Mouse (Mus musculus): ENCODE measurements around the gene Tcirg1.

The Tcirg1 gene

DNA sequence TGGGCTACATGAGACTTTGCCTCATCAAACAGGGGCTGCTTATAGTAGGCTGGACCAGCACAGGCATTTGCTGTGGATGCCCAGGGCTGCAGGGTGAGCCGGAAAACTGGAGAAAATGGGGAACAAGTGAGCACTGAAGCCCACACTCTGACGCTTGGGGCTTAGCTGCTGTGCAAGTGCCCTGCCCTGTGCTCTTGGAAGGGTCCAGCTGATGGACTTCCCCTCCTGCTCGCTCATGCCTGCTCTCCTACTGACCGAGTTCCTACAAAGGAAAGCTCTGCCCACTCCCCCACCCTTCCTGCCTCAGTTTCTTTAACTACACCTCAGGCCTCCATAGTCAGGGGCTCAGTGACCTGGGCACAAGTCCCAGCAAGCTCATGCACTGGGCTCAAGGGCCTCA is 21.1 kb upstream of the Tcirg1 start:
- DNase-seq (ENCODE audit: inconsistent ontology term): no peak

DNA sequence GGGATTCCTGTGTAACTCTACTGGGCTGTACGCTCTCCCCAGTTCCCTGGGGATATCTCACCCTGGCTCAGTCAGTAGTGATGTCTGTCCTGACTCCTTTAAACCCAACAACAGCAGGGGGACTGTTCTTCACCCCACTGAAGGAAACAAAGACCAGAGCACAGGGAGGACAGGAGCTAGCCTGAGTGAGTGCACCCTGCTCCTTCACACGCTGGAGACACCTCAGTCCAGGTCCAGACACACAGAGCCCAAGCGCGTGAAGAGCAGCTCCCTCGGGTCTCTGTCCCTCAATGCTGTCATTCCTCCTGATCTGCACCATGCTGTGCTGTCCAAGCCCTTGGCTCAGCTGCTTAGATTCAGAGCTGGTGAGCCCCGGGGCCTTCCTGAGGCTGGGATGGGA is 19.8 kb upstream of the Tcirg1 start:
- no peak for DNase-seq (ENCODE audit: inconsistent ontology term)

DNA sequence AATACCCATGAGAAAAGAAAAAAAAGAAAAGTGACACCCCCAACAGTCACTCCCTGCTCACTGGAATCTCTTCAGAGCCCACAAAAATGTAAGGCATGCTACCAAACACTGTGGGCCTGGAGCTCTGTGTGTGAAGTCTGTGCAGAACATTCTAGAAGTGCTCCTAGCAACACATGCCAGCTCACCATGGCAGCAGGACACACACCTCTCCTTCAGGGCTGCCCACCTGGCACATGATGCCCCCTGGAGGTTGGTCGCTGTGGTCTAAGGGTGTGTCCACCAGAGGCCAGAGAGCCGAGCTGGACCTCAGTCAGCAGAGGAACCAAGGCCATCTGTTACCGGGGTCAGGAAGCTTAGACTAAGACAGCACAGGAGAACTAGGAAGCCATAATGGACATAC is 19.3 kb upstream of the Tcirg1 start:
- peak; percentile 90 for DNase-seq (ENCODE audit: inconsistent ontology term)

DNA sequence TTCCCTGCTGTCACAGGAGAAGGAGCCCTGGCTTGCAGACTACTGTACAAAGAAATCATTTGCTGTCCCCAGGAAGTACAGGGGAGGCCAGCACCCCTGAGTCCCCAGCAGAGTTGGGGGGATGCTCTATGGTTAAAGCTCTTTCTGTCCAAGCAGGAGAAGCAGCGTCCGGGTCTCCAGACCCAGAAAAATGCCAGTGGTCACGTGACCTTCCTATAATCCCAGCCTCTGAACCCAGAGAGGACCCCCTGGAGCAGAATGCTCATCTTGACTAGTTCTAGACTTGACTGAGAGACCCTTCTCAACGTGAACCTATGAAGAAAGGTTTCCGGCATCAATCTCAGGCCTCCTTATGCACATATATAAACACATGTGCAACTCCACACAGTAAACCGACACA is 18.9 kb upstream of the Tcirg1 start:
- no peak for DNase-seq (ENCODE audit: inconsistent ontology term)

DNA sequence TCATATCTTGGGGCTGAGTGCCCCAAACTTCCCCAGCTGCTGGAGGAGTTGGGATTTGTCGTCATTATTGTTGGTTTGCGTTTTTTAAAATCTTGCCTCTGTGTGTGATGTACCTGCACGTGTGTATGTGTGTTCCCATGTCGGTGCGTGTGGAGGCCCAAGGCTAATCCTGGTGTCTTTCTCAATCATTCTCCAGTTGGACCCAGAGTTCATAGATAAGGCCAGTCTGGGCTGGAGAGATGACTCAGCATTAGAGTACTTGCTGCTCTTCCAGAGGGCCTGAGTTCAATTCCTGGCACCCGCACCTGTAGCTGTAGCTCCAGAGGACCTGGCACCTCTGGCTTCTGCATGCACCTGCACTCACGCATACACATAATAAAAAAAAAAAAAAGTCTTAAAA is 17.9 kb upstream of the Tcirg1 start:
- no peak for DNase-seq (ENCODE audit: inconsistent ontology term)

DNA sequence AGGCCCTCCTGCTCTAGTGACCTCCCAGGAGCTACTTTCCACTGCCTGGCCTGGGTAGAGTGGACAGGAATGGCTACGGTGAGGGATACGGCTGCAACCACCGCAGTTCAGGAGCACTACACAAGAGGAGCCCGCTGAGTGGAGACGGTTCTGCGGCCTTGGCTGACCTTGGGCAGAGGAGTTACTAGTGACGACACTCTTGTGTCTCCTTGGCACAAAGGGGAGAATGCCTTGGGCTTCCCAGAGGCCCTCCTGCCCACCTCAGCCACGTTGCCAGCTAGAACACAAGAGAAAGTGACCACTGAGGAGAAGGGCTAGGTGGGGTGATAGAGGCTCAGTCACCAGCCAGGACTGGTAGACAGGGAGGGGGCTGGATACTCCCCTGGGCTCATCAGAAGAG is 17.3 kb upstream of the Tcirg1 start:
- DNase-seq (ENCODE audit: inconsistent ontology term): no peak

DNA sequence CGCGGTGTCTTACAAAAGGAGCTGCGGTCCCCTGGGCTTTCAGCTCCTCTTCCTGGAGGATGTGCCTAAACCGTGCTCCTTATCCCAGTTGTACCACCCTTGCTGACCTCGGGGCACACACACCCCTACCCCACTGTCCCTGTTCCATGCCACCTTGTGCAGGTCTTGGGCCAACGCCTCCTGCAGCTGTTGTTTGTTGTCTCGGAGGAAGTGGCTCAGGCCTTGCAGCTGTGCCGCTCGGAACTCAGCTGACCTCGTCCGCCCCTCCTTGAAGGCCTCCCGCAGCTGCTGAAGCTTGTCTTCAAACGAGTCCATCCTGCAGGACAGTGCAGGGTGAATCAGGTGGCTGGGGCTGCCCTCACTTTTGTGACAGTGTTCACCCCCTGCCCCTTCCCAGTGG is 16.7 kb upstream of the Tcirg1 start:
- no peak for DNase-seq (ENCODE audit: inconsistent ontology term)

DNA sequence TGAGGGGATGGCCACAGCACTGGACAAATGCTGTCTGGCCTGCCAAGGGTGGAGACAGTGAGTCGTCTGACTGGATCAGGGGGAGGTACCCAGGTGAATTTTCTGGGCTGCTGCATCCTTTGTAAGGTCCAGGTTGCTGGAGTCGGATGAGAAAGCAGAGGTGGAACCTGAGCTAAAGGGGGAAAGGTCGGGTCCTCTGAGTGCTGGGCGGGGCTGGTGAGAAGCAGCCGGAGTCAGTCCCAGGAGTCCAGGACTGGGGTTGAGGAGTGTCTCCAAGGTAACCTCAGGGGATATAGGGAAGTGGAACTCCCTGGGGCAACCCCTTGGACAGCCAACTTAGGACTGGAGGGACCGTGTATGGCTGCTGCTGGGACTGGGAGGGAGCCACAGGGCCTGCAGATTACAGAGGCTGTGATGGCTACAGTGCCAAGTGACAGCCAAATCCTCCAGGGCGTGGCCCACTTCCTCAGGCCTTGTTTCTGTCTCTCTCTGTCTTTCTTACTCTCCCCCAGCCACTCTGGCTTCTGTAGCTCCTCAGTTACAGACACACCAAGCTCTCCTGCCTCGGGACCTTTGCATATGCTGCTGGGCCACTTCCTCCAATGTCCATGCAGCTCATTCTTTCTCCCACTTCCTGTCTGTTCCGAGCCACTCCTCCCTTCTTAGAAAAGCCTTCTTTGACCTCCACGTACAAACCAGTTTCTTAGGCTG is 15.9 kb upstream of the Tcirg1 start:
- DNase-seq (ENCODE audit: inconsistent ontology term): no peak

DNA sequence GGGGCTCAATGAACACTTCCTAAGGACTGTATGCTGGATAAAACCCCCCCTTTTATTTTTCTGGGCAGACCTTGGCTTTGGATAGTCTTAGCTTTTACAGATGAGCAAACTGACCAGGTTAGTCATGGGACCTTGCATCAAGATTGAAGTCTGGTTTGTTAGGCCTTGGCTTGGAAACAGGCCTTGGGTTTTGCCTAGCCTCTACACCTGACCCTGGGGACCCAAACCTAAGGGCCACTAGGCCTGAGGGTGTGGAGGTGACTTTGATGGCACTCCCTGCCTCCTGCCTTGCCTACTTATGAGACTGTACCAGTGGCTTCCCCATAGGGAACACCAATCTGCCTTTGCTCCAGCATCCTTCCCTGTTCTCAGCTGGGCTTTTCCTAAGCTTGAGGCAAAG is 13.0 kb upstream of the Tcirg1 start:
- no peak for DNase-seq (ENCODE audit: inconsistent ontology term)

DNA sequence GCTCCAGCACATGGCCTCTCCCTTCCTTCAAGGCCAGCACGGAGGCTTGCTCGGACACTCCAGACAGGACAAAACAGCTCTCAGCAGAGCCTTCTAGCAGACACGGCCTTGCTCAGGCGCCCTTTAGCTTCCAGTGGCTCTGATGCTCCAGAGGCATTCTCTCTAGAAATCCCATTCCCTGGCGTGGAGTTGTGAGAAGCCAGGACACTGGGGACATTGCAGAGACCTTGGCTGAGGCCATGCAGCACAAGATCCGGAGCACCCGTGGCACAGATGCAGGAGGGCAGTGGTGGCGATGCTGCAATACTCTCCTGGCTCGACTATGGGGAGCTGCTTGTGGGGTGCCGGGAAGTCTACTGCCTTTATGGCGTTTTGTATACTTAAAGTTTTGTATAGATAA is 9.8 kb upstream of the Tcirg1 start:
- DNase-seq (ENCODE audit: inconsistent ontology term): no peak

DNA sequence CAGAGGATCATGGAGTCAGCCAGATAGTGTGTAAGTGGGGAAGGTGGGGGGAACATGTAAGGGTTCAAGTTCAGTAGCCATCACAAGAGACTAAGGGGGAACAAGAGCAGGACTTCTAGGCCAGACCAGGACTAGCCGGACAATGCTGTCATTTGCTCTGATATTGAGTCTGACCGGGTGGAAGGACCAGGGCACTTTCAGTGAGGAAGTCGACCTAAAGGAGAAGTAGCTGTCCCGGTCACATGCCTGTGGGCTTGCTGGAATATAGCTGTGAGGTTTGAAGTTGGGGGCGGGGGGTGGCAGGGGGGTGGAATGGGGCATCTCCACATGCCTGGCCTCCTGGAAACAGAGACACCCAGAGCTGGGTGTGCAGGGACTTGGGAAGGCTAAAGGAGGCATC is 7.6 kb upstream of the Tcirg1 start:
- no peak for DNase-seq (ENCODE audit: inconsistent ontology term)

DNA sequence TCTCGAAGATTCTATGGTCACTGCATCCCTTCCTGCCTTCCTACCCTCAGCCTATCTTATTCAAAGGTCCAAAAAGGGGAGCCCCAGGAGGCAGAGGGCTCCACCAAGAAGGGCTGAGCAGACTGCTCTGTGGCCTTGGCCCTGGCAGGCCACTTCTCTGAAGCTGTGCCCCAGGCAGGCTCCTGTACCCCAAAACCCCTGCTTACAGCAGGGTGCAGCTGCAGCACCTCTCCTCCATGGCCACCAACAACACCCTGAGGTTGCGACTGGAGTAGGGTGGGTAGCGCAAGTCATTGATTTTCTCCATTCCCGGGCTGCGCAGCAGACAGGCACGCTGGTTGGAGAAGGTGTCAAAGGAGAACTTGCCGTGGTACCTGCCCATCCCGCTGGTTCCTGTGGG is 6.8 kb upstream of the Tcirg1 start:
- no peak for DNase-seq (ENCODE audit: inconsistent ontology term)

DNA sequence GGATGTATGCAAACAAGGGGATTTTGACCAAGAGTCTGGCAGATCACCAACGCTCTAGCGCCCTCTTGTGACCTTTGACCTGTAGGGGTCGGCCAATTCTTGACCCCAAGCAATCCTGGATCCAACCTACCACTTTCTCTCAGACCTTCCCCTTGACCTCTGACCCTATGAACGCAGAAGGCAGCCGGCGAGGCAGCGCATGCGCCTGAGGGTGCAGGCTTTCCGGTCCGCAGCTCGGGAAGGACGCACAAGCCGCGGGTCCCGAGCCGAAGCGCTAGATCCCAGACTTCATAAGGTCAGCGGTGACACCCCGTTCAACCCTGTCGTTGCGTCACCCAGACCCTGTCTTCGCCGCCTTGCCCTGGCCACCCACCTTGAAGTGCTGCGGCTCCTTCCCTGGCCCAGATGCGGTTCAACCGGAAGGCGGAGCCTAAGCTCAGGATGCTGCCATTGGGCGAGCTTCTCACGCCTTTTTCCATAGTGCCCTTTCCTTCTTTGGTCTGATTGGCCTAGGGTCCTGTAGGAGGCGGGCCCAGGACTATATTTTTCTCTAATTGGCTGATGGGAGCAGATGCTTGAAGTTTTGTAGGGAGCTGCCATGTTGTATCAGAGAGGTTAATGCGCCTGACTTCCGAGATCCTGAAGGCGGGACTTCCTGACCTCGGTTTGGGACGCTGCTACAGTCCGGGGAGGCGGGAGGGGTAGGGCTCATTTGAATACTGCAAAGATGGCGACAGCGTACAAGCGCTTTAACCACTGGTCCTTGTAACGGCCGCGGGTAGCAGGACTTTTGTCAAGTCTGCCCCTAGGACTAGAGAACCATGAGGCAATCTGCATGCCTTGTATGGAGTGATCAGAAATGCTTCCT is 5.6 kb upstream of the Tcirg1 start, which contains the start of gene Ndufs8:
TSS of gene Ndufs8 (minus strand) at position 438 of the 868 bp plus-strand sequence.
- peak; percentile 97 for DNase-seq (ENCODE audit: inconsistent ontology term)

DNA sequence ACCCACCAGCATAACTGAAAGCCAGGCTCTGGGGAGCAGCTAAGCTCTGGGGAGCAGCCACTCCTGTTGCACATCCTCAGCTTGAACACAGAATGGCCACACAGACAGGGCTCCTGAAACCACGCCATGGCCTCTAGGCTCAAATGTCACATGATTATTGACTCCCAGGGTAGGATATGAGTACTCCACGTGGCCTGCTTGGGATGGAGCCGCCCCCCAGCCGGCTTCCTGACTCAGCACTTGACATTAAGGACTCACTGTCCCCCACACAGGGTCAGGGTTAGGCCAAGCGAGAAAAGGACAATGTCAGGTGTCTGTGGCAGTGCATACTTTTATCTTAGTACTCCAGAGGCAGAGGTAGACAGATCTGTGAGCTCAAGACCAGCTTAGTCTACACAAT is 3.3 kb upstream of the Tcirg1 start:
- no peak for DNase-seq (ENCODE audit: inconsistent ontology term)

DNA sequence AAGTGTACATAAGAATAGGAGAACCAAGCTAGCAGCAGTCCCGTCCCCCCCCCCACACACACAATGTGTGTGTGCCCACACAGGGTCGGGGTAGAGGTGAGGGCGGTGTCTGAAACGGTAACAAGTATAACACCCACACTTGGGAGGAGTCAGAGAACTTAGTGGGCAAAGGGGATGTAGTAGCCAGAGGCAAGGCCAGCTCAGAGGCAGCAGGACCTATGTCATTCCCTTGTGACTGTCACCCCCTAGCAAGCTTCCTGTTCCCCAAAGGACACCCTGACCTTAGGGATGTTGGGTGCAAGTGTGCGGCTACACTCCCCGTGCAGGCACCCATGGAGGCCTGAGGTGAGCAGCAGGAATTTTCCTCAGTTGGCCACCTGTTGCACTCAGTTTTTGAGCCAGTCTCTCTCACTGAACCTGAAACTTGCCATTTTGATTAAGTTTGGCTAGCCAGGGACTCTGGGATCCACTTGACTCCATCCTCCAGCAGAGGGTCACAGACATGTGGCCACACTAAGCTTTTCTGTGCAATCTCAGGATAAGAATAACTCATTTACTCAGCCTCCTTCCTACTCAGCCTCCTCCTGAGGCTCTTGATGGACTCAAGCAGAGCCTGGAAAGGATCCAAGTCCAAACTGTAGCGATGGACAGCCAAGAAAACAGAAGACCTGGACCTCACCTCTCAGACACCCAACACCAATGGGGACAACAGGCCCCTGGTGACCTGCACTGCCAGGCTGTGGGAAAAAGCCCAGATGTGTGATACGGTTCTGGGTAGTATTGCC is 1.1 kb upstream of the Tcirg1 start:
- no peak for DNase-seq (ENCODE audit: inconsistent ontology term)

DNA sequence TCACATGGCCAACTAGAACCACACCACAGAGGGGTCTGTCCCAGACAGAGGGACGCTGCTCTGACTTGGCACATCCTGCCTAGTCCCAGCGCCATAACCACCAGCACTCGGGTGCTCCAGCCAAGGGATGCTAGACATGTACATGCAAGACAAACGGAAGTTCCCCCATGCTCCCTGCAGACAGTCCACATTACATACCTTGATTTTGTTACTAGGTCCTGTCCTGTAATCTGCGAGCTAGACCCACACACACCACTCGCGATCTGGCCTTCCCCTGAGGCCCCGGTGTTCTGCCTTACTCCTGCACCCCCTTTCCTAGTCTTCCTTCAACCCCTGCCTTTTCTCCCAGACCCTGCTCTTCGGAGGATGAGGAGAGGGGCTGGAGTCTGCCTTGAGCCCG is 607 bp downstream of the Tcirg1 start:
- DNase-seq (ENCODE audit: inconsistent ontology term): no peak

DNA sequence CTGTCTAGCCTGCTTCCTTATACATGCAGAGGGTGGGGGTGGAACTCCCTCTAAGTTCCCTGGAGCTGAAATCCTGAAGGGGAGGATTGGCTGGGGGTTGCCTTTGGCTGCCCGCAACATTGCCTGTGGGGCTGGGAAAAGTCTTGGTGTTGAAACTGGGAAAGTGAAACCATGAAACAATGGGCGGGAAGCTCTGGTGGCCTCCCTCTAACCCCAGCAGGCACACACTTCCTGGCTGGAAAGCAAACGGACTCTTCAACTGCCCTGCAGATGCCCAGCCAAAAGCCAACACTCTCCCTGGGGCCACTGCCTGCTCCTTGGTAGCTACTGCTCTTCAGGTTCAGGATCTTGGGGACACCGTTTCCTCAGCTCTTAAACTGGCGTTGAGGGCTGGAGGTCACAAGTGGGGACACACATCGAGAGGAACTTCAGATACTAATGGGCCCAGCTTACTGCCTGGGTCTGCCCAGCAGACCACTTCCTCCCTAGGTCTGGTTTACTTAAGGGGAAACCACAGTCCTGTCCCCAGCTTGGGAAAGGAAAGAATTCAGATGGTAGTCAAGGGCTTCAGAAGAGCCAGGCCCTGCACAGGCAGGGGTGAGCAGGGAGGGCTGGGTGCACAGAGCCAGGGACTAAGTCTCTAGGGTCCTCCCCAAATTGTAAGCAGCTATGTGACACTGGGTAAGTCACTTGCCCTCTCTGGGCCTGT is 1.5 kb downstream of the Tcirg1 start:
- peak; percentile 58 for DNase-seq (ENCODE audit: inconsistent ontology term)

DNA sequence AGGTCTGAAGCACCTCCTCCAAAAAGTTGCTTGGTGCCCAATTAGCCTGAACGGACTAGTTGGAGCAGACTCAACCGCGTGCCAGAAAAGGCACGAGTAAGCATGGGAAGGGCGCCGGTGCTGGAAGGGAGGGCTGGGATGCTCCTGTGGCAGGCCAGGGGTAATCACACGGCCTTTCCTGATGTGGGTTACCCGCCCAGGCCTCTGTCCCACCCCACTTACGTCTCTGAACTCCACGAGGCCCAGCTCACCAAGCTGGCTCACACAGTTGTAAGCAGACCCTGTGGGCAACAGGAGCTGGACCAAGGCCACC is 2.6 kb downstream of the Tcirg1 start:
- DNase-seq (ENCODE audit: inconsistent ontology term): no peak

DNA sequence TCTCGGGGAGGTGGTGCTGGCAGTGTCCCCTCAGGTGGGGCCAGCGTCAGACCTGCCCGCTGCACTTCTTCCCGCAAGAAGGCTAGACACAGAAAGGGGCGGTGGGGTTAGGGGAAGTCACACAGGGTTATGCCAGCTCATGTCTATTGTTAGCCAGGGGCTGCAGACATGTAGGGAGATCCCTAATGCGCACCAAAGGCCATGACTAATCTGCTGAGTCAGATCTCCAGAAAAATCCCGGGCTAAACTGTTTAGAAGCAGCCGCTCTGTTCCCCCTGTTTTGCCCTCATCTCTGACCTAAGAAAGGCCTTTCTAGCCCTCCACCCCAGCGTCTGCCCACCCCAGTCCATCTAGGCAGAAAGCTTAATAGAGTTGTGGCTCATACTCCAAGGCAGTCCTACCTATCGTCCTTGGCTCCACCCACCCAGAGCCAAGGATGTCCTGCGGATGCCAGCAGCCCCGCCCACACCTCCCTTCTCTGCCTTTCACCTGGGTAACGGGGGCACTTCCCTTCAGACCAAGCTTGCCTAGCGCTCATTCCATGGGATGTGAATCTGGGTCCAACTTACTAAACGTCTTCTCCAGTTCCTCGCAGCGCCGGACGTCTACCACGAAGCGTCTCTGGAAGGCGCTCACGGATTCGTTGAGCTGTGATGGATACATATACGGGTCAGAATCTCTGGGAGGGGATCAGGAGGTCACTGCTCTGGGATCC is 3.1 kb downstream of the Tcirg1 start:
- no peak for DNase-seq (ENCODE audit: inconsistent ontology term)

DNA sequence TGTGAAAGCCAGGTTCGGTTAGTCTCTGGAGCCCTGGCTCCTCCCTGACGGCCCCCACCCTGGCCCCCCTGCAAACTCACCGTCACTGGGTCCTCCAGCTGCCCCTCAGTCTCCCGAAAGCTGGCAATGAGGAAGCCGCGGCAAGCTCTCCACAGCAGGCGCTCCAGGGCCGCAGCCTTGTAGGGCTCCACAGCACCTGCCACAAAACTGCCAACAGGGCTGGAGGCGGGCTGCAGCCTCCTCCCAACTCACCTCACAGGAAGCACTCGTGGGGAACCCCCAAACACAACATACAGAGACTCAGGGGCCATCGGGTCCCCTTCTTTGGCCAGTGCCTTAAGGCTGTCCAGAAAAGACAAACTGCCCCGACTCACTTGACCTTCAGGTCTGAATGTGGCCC is 4.0 kb downstream of the Tcirg1 start:
- no peak for DNase-seq (ENCODE audit: inconsistent ontology term)

DNA sequence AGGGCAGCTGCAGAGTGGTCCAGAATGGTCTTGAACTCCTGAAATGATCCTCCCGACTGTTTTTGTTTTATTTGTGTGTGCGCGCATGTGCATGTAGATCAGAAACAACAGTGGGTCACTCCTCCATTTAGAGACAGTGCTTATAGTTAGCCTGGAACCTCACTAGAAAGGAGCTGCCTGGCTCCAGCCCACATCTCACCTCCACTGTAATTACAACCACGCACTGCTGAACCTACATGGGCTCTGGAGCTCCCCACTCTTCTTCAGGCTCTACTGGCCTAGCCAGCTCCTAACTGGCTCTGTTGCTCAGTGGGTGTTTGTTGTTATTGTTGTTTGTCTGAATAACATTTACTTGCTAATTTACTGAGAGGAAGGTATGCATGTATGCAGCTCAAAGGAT is 7.3 kb downstream of the Tcirg1 start:
- DNase-seq (ENCODE audit: inconsistent ontology term): no peak
